Mouse (Mus musculus) C2C12 (cell line): ENCODE results near the gene Slc43a3.

Source experiments
- CEBPB ChIP-seq: IDR thresholded peaks from one replicate; pipeline ENCODE4 v1.6.1; 2011; ENCODE audit warnings: low read depth, mild to moderate bottlenecking, control low read depth, moderate library complexity
- CTCF ChIP-seq: IDR thresholded peaks from one replicate; pipeline ENCODE4 v1.5.1; 2011; ENCODE audit not compliant: control insufficient read depth, insufficient read depth, insufficient read length
- MAX ChIP-seq: IDR thresholded peaks from one replicate; pipeline ENCODE4 v1.6.1; 2011; ENCODE audit warnings: mild to moderate bottlenecking, control low read depth
- MYOD1 ChIP-seq: IDR thresholded peaks from one replicate; pipeline ENCODE4 v1.6.1; 2011; ENCODE audit warnings: low read depth; ENCODE audit not compliant: control insufficient read depth, insufficient read length
- MYOG ChIP-seq: IDR thresholded peaks from one replicate; pipeline ENCODE4 v1.6.1; 2011; ENCODE audit not compliant: control insufficient read depth, insufficient read length; ENCODE audit errors: extremely low read depth
- USF1 ChIP-seq: IDR thresholded peaks from one replicate; pipeline ENCODE4 v1.6.1; 2011; ENCODE audit warnings: low read depth, mild to moderate bottlenecking, control low read depth, moderate library complexity

DNA sequence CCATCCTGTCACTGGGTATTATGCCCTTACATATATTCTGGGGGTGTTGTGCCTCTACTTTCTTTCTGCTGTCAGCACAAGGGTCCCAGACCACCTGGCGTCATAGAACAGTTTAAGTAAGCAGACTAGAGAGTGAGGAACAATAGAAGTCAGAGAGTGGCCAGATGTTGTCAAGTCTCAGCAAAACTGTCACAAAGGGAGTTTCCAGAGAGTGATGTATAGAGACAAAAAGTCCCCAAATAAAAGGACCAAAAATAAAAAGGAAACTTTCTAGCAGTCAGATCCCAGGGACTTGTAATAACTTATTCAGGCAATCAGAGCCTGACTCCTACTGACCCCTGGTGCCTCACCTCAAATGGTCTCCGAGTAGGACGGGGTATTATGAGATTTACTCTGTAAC, 25.5 kb downstream of the Slc43a3 start:
- TF ChIP-seq CTCF = no peak
- no peak for TF ChIP-seq MAX
- TF ChIP-seq MYOD1 = no peak
- TF ChIP-seq USF1 = no peak
- no peak for TF ChIP-seq MYOG
- no peak for TF ChIP-seq CEBPB
